Mouse (Mus musculus): ENCODE measurements around the gene Gse1. TPM values are rescaled to one million over a fixed set of nuclear protein-coding genes. Genes with fewer than 3 reads are reported as not detected.

Gse1 gene
- polyA plus RNA-seq, 1 experiment from 2014 or later, result 11.3 TPM

GRCm38 (mm10) chr8:120429116-120429515 lies 200.9 kb downstream of the Gse1 start:
- no peak for ATAC-seq (ENCODE audit: low FRiP score, low TSS enrichment)
- no peak overlapping the region for H3K9ac ChIP-seq (ENCODE audit: low read depth, low read length)
- H3K9me3 ChIP-seq (ENCODE audit: control insufficient read depth, low read length), result no peaks in the 10 kb centered on the region
- H3K4me1 ChIP-seq (ENCODE audit: control insufficient read depth, insufficient read depth, low read length), result peaks cover 36% of the 10 kb centered on the region
- no peak overlapping the region for H3K4me3 ChIP-seq (ENCODE audit: low read length)
- H3K27ac ChIP-seq (ENCODE audit: low read depth, low read length), result no peak overlapping the region
- no peaks in the 10 kb centered on the region for H3K36me3 ChIP-seq (ENCODE audit: control insufficient read depth, insufficient read depth, low read length)
- H3K4me2 ChIP-seq (replicated peaks; ENCODE audit: low read depth, low read length), result no peak overlapping the region
- WGBS, result 75% methylated on average over 1 of the region's 1 CpGs
- H3K27me3 ChIP-seq (ENCODE audit: control insufficient read depth, insufficient read depth, low read length), result no peaks in the 10 kb centered on the region; the same call in 1 of the 2 replicates

- 80% methylated on average over 12 of the region's 12 CpGs for WGBS
- peaks cover 19% of the 10 kb centered on the region for H3K4me1 ChIP-seq (ENCODE audit: control insufficient read depth, insufficient read depth, low read length)
- H3K4me3 ChIP-seq (ENCODE audit: low read length), result no peak overlapping the region
- no peak overlapping the region for H3K9ac ChIP-seq (ENCODE audit: low read depth, low read length)
- H3K27ac ChIP-seq (ENCODE audit: low read depth, low read length), result no peak overlapping the region
- no peak overlapping the region for H3K4me2 ChIP-seq (replicated peaks; ENCODE audit: low read depth, low read length)
- ATAC-seq (ENCODE audit: low FRiP score, low TSS enrichment), result no peak
- no peaks in the 10 kb centered on the region for H3K9me3 ChIP-seq (ENCODE audit: control insufficient read depth, low read length)
- H3K27me3 ChIP-seq (ENCODE audit: control insufficient read depth, insufficient read depth, low read length), result no peaks in the 10 kb centered on the region; the same call in 1 of the 2 replicates
- H3K36me3 ChIP-seq (ENCODE audit: control insufficient read depth, insufficient read depth, low read length), result no peaks in the 10 kb centered on the region
These were observed 202.8 kb downstream of the Gse1 start for GRCm38 (mm10) chr8:120431042-120431441.

- WGBS, result 78% methylated on average over 7 of the region's 7 CpGs
These were observed 204.2 kb downstream of the Gse1 start for GRCm38 (mm10) chr8:120432438-120432837.

GRCm38 (mm10) chr8:120433143-120433542 lies 204.9 kb downstream of the Gse1 start:
- no peaks in the 10 kb centered on the region; the same call in 1 of the 2 replicates for H3K27me3 ChIP-seq (ENCODE audit: control insufficient read depth, insufficient read depth, low read length)
- no peaks in the 10 kb centered on the region for H3K36me3 ChIP-seq (ENCODE audit: control insufficient read depth, insufficient read depth, low read length)
- no peak overlapping the region for H3K27ac ChIP-seq (ENCODE audit: low read depth, low read length)
- H3K4me3 ChIP-seq (ENCODE audit: low read length), result no peak overlapping the region
- H3K9me3 ChIP-seq (ENCODE audit: control insufficient read depth, low read length), result no peaks in the 10 kb centered on the region
- no peak overlapping the region for H3K4me2 ChIP-seq (replicated peaks; ENCODE audit: low read depth, low read length)
- ATAC-seq (ENCODE audit: low FRiP score, low TSS enrichment), result no peak
- WGBS, result 84% methylated on average over 7 of the region's 7 CpGs
- H3K9ac ChIP-seq (ENCODE audit: low read depth, low read length), result no peak overlapping the region
- peaks cover 24% of the 10 kb centered on the region for H3K4me1 ChIP-seq (ENCODE audit: control insufficient read depth, insufficient read depth, low read length)

More at GRCm38 (mm10) chr8:120432438-120432837, 204.2 kb downstream of the Gse1 start:
- Histone ChIP-seq H3K4me1 (ENCODE audit: control insufficient read depth, insufficient read depth, low read length) (peaks cover 19% of the 10 kb centered on the region), H3K4me2 (replicated peaks; ENCODE audit: low read depth, low read length) (no peak overlapping the region), H3K4me3 (ENCODE audit: low read length) (no peak overlapping the region), H3K9ac (ENCODE audit: low read depth, low read length) (no peak overlapping the region), H3K36me3 (ENCODE audit: control insufficient read depth, insufficient read depth, low read length) (no peaks in the 10 kb centered on the region), H3K9me3 (ENCODE audit: control insufficient read depth, low read length) (no peaks in the 10 kb centered on the region), H3K27me3 (ENCODE audit: control insufficient read depth, insufficient read depth, low read length) (no peaks in the 10 kb centered on the region; the same call in 1 of the 2 replicates), H3K27ac (ENCODE audit: low read depth, low read length) (no peak overlapping the region)
- no peak for ATAC-seq (ENCODE audit: low FRiP score, low TSS enrichment)

- Histone ChIP-seq H3K36me3 (ENCODE audit: control insufficient read depth, insufficient read depth, low read length) (no peaks in the 10 kb centered on the region), H3K27me3 (ENCODE audit: control insufficient read depth, insufficient read depth, low read length) (no peaks in the 10 kb centered on the region; the same call in 1 of the 2 replicates), H3K9ac (ENCODE audit: low read depth, low read length) (no peak overlapping the region), H3K4me2 (replicated peaks; ENCODE audit: low read depth, low read length) (no peak overlapping the region), H3K9me3 (ENCODE audit: control insufficient read depth, low read length) (no peaks in the 10 kb centered on the region), H3K4me1 (ENCODE audit: control insufficient read depth, insufficient read depth, low read length) (peaks cover 28% of the 10 kb centered on the region), H3K27ac (ENCODE audit: low read depth, low read length) (no peak overlapping the region), H3K4me3 (ENCODE audit: low read length) (no peak overlapping the region)
- ATAC-seq (ENCODE audit: low FRiP score, low TSS enrichment), result no peak
- 93% methylated on average over 1 of the region's 1 CpGs for WGBS
These were observed 205.5 kb downstream of the Gse1 start for GRCm38 (mm10) chr8:120433734-120434133.

GRCm38 (mm10) chr8:120435781-120436180 lies 207.5 kb downstream of the Gse1 start:
- H3K4me3 ChIP-seq (ENCODE audit: low read length), result no peak overlapping the region
- peaks cover 49% of the 10 kb centered on the region for H3K4me1 ChIP-seq (ENCODE audit: control insufficient read depth, insufficient read depth, low read length)
- 93% methylated on average over 15 of the region's 15 CpGs for WGBS
- ATAC-seq (ENCODE audit: low FRiP score, low TSS enrichment), result no peak
- H3K9ac ChIP-seq (ENCODE audit: low read depth, low read length), result no peak overlapping the region
- no peaks in the 10 kb centered on the region for H3K9me3 ChIP-seq (ENCODE audit: control insufficient read depth, low read length)
- H3K4me2 ChIP-seq (replicated peaks; ENCODE audit: low read depth, low read length), result no peak overlapping the region
- no peaks in the 10 kb centered on the region for H3K36me3 ChIP-seq (ENCODE audit: control insufficient read depth, insufficient read depth, low read length)
- H3K27me3 ChIP-seq (ENCODE audit: control insufficient read depth, insufficient read depth, low read length), result peaks cover 6% of the 10 kb centered on the region
- H3K27ac ChIP-seq (ENCODE audit: low read depth, low read length), result no peak overlapping the region

- Histone ChIP-seq H3K27ac (ENCODE audit: low read depth, low read length) (no peak overlapping the region), H3K36me3 (ENCODE audit: control insufficient read depth, insufficient read depth, low read length) (no peaks in the 10 kb centered on the region), H3K4me1 (ENCODE audit: control insufficient read depth, insufficient read depth, low read length) (peaks cover 54% of the 10 kb centered on the region), H3K4me2 (replicated peaks; ENCODE audit: low read depth, low read length) (no peak overlapping the region), H3K27me3 (ENCODE audit: control insufficient read depth, insufficient read depth, low read length) (peaks cover 6% of the 10 kb centered on the region), H3K9ac (ENCODE audit: low read depth, low read length) (0 out of 2 replicates have a peak overlapping the region, but pooled peaks have one; percentile 7), H3K9me3 (ENCODE audit: control insufficient read depth, low read length) (no peaks in the 10 kb centered on the region), H3K4me3 (ENCODE audit: low read length) (no peak overlapping the region)
- 49% methylated on average over 4 of the region's 5 CpGs for WGBS
- ATAC-seq (ENCODE audit: low FRiP score, low TSS enrichment), result no peak
These were observed 208.3 kb downstream of the Gse1 start for GRCm38 (mm10) chr8:120436491-120437030.

GRCm38 (mm10) chr8:120437207-120437606 lies 209.0 kb downstream of the Gse1 start:
- H3K27me3 ChIP-seq (ENCODE audit: control insufficient read depth, insufficient read depth, low read length), result peaks cover 6% of the 10 kb centered on the region
- no peak overlapping the region for H3K4me2 ChIP-seq (replicated peaks; ENCODE audit: low read depth, low read length)
- no peak overlapping the region for H3K4me3 ChIP-seq (ENCODE audit: low read length)
- no peaks in the 10 kb centered on the region for H3K9me3 ChIP-seq (ENCODE audit: control insufficient read depth, low read length)
- 38% methylated on average over 1 of the region's 1 CpGs for WGBS
- no peaks in the 10 kb centered on the region for H3K36me3 ChIP-seq (ENCODE audit: control insufficient read depth, insufficient read depth, low read length)
- no peak overlapping the region for H3K9ac ChIP-seq (ENCODE audit: low read depth, low read length)
- ATAC-seq (ENCODE audit: low FRiP score, low TSS enrichment), result no peak
- no peak overlapping the region for H3K27ac ChIP-seq (ENCODE audit: low read depth, low read length)
- peaks cover 58% of the 10 kb centered on the region for H3K4me1 ChIP-seq (ENCODE audit: control insufficient read depth, insufficient read depth, low read length)

- H3K4me1 ChIP-seq (ENCODE audit: control insufficient read depth, insufficient read depth, low read length), result peaks cover 64% of the 10 kb centered on the region
- H3K27me3 ChIP-seq (ENCODE audit: control insufficient read depth, insufficient read depth, low read length), result peaks cover 6% of the 10 kb centered on the region
- WGBS, result 51% methylated on average over 21 of the region's 21 CpGs
- no peaks in the 10 kb centered on the region for H3K36me3 ChIP-seq (ENCODE audit: control insufficient read depth, insufficient read depth, low read length)
- no peaks in the 10 kb centered on the region for H3K9me3 ChIP-seq (ENCODE audit: control insufficient read depth, low read length)
- H3K4me2 ChIP-seq (replicated peaks; ENCODE audit: low read depth, low read length), result no peak overlapping the region
- no peak overlapping the region for H3K27ac ChIP-seq (ENCODE audit: low read depth, low read length)
- no peak for ATAC-seq (ENCODE audit: low FRiP score, low TSS enrichment)
- no peak overlapping the region for H3K9ac ChIP-seq (ENCODE audit: low read depth, low read length)
- H3K4me3 ChIP-seq (ENCODE audit: low read length), result no peak overlapping the region
These were observed 209.6 kb downstream of the Gse1 start for GRCm38 (mm10) chr8:120437666-120438395.

Data from kidney, embryonic 14.5 days (tissue).